In genomic region chr15:25761800-25762211, GRCm38 (mm10) we compare ENCODE assay signal across 9 mouse cellular contexts.
DNase-seq lines count a peak whose midpoint lies in the region; ATAC-seq and TF ChIP-seq lines count a peak whose summit lies in the region.
"Had no signal": no experiment of that assay in that cellular context is flagged by ENCODE, and none has a peak within 500 bp of the region (broad histone marks: within the 10 kb centered on the region; RNA-seq: fewer than 3 reads in every experiment).

No protein-coding gene starts in this region.

- no peak for TF ChIP-seq CTCF in kidney, adult 2 months (conservative IDR thresholded peaks at IDR 0.05; ENCODE audit: insufficient read depth, insufficient read length, low read depth, low read length)

- DNase-seq in kidney, adult 2 months = no peak
- DNase-seq in kidney, postnatal 36 days = no peak
- DNase-seq in adrenal gland, postnatal 14 days = peak; percentile 71
- peak; percentile 70 for DNase-seq in hindbrain, embryonic 10.5 days (ENCODE audit: low spot score)
- no peak for DNase-seq in urinary bladder, adult 2 months (ENCODE audit: low spot score)
- DNase-seq in urinary bladder, postnatal 4 days (ENCODE audit: low spot score in 2 of 2) = no peak
- DNase-seq: cerebellum, adult 11 months had no signal

- no peaks in the 10 kb centered on the region for H3K27me3 ChIP-seq in kidney, adult 2 months (replicated peaks; ENCODE audit: control insufficient read depth, insufficient read depth, low read length)
- peaks cover 5% of the 10 kb centered on the region; the same call in 1 of the 2 replicates for H3K27me3 ChIP-seq in hindbrain, embryonic 10.5 days (ENCODE audit: insufficient read depth, poor library complexity, severe bottlenecking)
- H3K27me3 ChIP-seq in neural tube, embryonic 12.5 days (replicated peaks) = no peaks in the 10 kb centered on the region

- H3K4me2 ChIP-seq in neural tube, embryonic 12.5 days (replicated peaks) = peak overlapping the region; percentile 43

- H3K27ac ChIP-seq in kidney, adult 2 months (ENCODE audit: insufficient read depth, low read depth, low read length) = peak overlapping the region; percentile 58; the same call in 1 of the 2 replicates
- peak overlapping the region; percentile 85 for H3K27ac ChIP-seq in hindbrain, embryonic 10.5 days
- peak overlapping the region; percentile 69 for H3K27ac ChIP-seq in neural tube, embryonic 12.5 days

- WGBS in kidney, adult 2 months = 46% methylated on average over 8 of the region's 8 CpGs
- 9% methylated on average over 8 of the region's 8 CpGs for WGBS in hindbrain, embryonic 10.5 days
- 6% methylated on average over 8 of the region's 8 CpGs for WGBS in neural tube, embryonic 12.5 days

- TF ChIP-seq POLR2A in kidney, adult 2 months (IDR thresholded peaks at IDR 0.05; ENCODE audit: low read depth, low read length) = no peak

- no peaks in the 10 kb centered on the region for H3K36me3 ChIP-seq in kidney, adult 2 months (ENCODE audit: control insufficient read depth, insufficient read depth, low read length)
- H3K36me3 ChIP-seq in hindbrain, embryonic 10.5 days = no peaks in the 10 kb centered on the region
- H3K36me3 ChIP-seq in neural tube, embryonic 12.5 days = no peaks in the 10 kb centered on the region

- H3K9ac ChIP-seq in neural tube, embryonic 12.5 days = no peak overlapping the region

- no peak overlapping the region for H3K4me3 ChIP-seq in kidney, adult 2 months (ENCODE audit: insufficient read depth, low read depth, low read length)
- H3K4me3 ChIP-seq in hindbrain, embryonic 10.5 days = peak overlapping the region; percentile 32
- no peak overlapping the region for H3K4me3 ChIP-seq in neural tube, embryonic 12.5 days

- ATAC-seq in neural tube, embryonic 12.5 days (ENCODE audit: low FRiP score, low read depth) = peak; percentile 85
- no peak for ATAC-seq in megakaryocyte progenitor cell, adult 5-6 weeks (replicated peaks; ENCODE audit: poor library complexity)

- no peaks in the 10 kb centered on the region; the same call in 1 of the 2 replicates for H3K4me1 ChIP-seq in kidney, adult 2 months (ENCODE audit: control insufficient read depth, insufficient read depth, low read length)
- peaks cover 88% of the 10 kb centered on the region for H3K4me1 ChIP-seq in hindbrain, embryonic 10.5 days (replicated peaks)
- peaks cover 74% of the 10 kb centered on the region for H3K4me1 ChIP-seq in neural tube, embryonic 12.5 days

- no peaks in the 10 kb centered on the region for H3K9me3 ChIP-seq in hindbrain, embryonic 10.5 days
- no peaks in the 10 kb centered on the region for H3K9me3 ChIP-seq in neural tube, embryonic 12.5 days

Comparison
In these comparisons a context has a peak if more than half of its experiments do, and no peak if none do; other contexts are left out.
1. DNase-seq: peak in adrenal gland, postnatal 14 days (single experiment) and hindbrain, embryonic 10.5 days (single experiment); none in kidney, adult 2 months (single experiment), kidney, postnatal 36 days (0 of 2), urinary bladder, adult 2 months (single experiment) and urinary bladder, postnatal 4 days (0 of 2).
2. Peak in every context shown above with its lines, with median percentiles within 50 percentile points of each other: H3K27ac ChIP-seq.